Mouse (Mus musculus) neural tube, embryonic 12.5 days (tissue): ENCODE results near the gene Gm6588. TPM values are rescaled to one million over a fixed set of nuclear protein-coding genes. Genes with fewer than 3 reads are reported as not detected.
"Not testable (repeated sequence)": the region's sequence is repeated elsewhere in the genome, so short reads cannot be mapped to it uniquely, and the experiment has no call there.

ENCODE experiments used
- ATAC-seq: fragments of 200-750 bp; cut with Nextera tagmentation; 2 replicates; pipeline ENCODE4 v1.8.0; 2017; ENCODE audit warnings: low read depth, mild to moderate bottlenecking, moderate TSS enrichment, moderate library complexity; ENCODE audit not compliant: low FRiP score
- H3K27ac ChIP-seq: fragments of 300-500 bp; sonication (generic); 2 replicates; pipeline ENCODE4 v1.5.1; 2016
- H3K27me3 ChIP-seq: fragments of 300-500 bp; sonication (generic); replicated peaks from 2 replicates; pipeline ENCODE4 v1.6.1; 2016; ENCODE audit warnings: mild to moderate bottlenecking
- H3K36me3 ChIP-seq: fragments of 300-500 bp; sonication (generic); 2 replicates; pipeline ENCODE4 v1.6.1; 2016; ENCODE audit warnings: mild to moderate bottlenecking
- H3K4me1 ChIP-seq: fragments of 300-500 bp; sonication (generic); 2 replicates; pipeline ENCODE4 v1.6.1; 2016
- H3K4me2 ChIP-seq: fragments of 300-500 bp; sonication (generic); replicated peaks from 2 replicates; pipeline ENCODE4 v1.6.1; 2016; ENCODE audit warnings: mild to moderate bottlenecking
- H3K4me3 ChIP-seq: fragments of 300-500 bp; sonication (generic); 2 replicates; pipeline ENCODE4 v1.5.1; 2016
- H3K9ac ChIP-seq: fragments of 300-500 bp; sonication (generic); 2 replicates; pipeline ENCODE4 v1.6.1; 2016; ENCODE audit warnings: mild to moderate bottlenecking
- H3K9me3 ChIP-seq: fragments of 300-500 bp; sonication (generic); 2 replicates; pipeline ENCODE4 v1.6.1; 2016; ENCODE audit warnings: mild to moderate bottlenecking
- WGBS: fragments of 180-500 bp; shearing (Covaris S2); methylation state at CpG from one replicate; pipeline ENCODE4 v1.1.7; 2016; 5-methylcytosine and 5-hydroxymethylcytosine counted together
- polyA plus RNA-seq: library from polyadenylated mRNA; unstranded; fragments of >200 nt; fragmentation: Nextera tagmentation; extraction: Ambion mirVana; gene quantifications from 2 replicates; pipeline ENCODE4 v1.2.1, GENCODE M21; 2016

Gm6588 gene
- polyA plus RNA-seq = 0.29 and 0.36 TPM in 2 replicates

DNA sequence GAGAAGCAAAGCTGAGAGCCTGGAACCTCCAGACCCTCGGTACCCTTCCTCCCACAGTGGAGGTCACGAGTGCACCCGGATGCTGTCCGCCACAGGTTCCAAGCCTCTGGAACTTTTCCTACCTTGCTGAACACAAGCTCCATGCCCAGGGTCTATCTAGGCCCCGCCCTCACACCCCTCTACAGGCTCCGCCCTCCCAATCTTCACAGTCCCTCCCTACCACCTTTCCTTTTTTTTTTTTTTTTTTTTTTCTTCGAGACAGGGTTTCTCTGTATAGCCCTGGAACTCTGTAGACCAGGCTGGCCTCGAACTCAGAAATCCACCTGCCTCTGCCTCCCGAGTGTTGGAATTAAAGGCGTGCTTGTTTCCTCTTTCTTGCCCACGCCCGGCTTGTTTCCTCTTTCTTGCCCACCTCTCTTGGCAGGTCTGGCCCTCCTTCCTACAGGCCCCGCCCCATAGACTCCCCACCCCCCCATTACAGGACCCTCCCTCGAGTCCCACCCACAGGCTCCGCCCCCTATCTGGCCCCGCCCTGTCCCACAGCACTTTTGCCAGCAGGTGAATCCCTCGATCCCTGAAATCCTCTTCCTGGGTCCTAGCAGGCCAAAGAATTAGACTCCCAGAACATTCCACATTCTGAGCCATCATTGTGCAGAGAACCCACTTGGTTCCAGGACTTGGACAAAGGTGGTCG, at the start of gene Gm6588:
Gene Gm6588 (plus strand): TSS at position 680 of the 694 bp plus-strand sequence.
- ATAC-seq = no peak
- Histone ChIP-seq H3K9ac (no peak within 1 kb of the TSS), H3K4me3 (no peak within 1 kb of the TSS), H3K4me1 (no peaks in the 10 kb centered on the region), H3K27ac (no peak within 1 kb of the TSS), H3K9me3 (no peaks in the 10 kb centered on the region), H3K27me3 (no peaks in the 10 kb centered on the region), H3K36me3 (no peaks in the 10 kb centered on the region; the same call in 1 of the 2 replicates), H3K4me2 (no peak within 1 kb of the TSS)
- WGBS = 67% methylated on average over 18 of the region's 18 CpGs

DNA sequence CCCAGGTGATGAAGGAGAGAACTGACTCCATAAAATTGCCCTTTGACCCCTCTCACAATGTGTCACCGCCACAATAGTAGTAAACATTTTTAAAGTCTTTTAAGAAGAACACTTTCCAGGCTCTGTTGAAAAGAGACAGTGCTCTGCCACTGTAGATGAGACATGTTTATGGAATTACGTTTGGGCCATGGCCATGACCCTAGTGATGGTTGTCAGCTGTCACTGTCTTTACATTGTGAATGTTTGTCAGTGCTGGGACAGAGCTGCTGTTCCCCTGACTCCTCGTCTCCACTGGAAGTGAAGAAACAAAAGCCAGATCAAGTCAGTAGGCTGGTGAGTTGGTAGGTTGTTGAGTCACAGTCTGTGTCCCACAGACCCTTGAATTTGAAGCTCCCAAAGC, 46.8 kb upstream of the Gm6588 start:
- Histone ChIP-seq H3K9me3 (no peaks in the 10 kb centered on the region), H3K9ac (no peak overlapping the region), H3K4me3 (no peak overlapping the region), H3K27ac (no peak overlapping the region), H3K36me3 (no peaks in the 10 kb centered on the region), H3K4me2 (no peak overlapping the region), H3K27me3 (no peaks in the 10 kb centered on the region), H3K4me1 (no peaks in the 10 kb centered on the region)
- WGBS = 77% methylated on average over 3 of the region's 3 CpGs
- no peak for ATAC-seq

DNA sequence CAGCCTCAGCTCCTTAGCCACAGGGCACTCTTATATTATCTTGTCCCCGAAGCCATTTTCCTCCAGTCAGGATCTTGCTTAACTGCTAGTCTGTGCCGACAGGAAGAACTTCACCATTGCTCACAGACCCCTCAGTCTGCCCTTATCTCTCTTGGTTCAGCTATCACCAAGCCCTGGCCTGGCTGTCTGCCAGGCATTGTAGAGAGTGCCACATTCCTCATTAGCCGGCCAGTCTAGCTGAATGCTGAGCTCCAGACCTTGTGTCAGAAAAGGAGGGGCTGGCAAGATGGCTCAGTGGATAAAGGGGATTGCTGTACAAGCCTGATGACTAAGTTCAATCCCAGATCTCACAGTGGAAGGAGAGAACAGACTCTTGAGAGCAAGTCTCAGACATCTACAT, 43.2 kb upstream of the Gm6588 start:
- Histone ChIP-seq H3K4me1 (peaks cover 2% of the 10 kb centered on the region; the same call in 1 of the 2 replicates), H3K9ac (no peak overlapping the region), H3K36me3 (no peaks in the 10 kb centered on the region), H3K27me3 (no peaks in the 10 kb centered on the region), H3K27ac (no peak overlapping the region), H3K4me2 (no peak overlapping the region), H3K9me3 (no peaks in the 10 kb centered on the region), H3K4me3 (no peak overlapping the region)
- no peak for ATAC-seq
- WGBS = 75% methylated on average over 3 of the region's 3 CpGs

DNA sequence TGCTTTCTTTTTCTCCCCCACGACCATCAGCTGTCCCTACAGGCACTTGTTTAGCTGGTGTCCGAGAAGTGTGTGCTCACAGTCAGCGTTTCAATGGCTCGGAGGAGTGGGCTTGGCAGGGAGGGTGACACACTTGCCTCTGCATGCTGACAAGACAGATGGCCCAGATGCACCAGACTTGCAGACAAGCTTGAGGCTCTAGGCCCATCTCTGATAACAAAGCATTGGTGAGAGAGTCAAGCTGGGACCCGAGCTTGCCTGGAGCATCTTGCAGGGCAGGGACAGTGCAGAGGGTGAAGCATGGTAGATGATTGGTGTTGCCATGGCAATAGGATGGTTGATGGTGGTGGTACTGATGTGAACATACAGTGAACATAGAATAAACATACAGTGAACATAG, 40.0 kb upstream of the Gm6588 start:
- Histone ChIP-seq H3K36me3 (no peaks in the 10 kb centered on the region), H3K4me2 (no peak overlapping the region), H3K9ac (no peak overlapping the region), H3K27me3 (no peaks in the 10 kb centered on the region), H3K4me3 (no peak overlapping the region), H3K4me1 (peaks cover 15% of the 10 kb centered on the region), H3K27ac (no peak overlapping the region), H3K9me3 (0 out of 2 replicates have a peak, but pooled peaks cover 2% of the 10 kb centered on the region)
- no peak for ATAC-seq
- 60% methylated on average over 5 of the region's 5 CpGs for WGBS

DNA sequence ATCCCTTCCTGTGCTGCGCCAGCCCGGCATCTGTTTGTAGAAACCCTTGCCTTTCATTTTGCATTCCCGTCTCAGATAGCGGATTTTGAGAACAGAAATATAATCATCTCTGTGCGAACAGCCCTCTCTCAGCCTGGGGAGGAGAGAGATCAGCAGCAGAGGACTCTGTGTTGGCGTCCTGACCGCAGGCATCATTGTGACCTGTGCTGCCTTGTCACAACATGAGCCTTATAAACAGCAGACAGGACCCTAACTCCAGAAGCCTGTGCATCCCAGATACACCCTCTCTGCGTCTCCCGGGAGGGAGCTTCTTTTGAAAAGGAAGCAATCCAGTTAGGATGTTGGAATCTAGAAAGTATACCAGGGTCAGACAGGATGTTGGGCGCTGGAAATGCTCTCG, 38.2 kb upstream of the Gm6588 start:
- peaks cover 15% of the 10 kb centered on the region for H3K4me1 ChIP-seq
- 44% methylated on average over 11 of the region's 11 CpGs for WGBS
- no peak overlapping the region for H3K9ac ChIP-seq
- no peak for ATAC-seq
- no peaks in the 10 kb centered on the region for H3K27me3 ChIP-seq
- H3K27ac ChIP-seq = no peak overlapping the region
- no peak overlapping the region for H3K4me3 ChIP-seq
- H3K36me3 ChIP-seq = no peaks in the 10 kb centered on the region
- H3K9me3 ChIP-seq = 0 out of 2 replicates have a peak, but pooled peaks cover 2% of the 10 kb centered on the region
- H3K4me2 ChIP-seq = peak overlapping the region; percentile 33

DNA sequence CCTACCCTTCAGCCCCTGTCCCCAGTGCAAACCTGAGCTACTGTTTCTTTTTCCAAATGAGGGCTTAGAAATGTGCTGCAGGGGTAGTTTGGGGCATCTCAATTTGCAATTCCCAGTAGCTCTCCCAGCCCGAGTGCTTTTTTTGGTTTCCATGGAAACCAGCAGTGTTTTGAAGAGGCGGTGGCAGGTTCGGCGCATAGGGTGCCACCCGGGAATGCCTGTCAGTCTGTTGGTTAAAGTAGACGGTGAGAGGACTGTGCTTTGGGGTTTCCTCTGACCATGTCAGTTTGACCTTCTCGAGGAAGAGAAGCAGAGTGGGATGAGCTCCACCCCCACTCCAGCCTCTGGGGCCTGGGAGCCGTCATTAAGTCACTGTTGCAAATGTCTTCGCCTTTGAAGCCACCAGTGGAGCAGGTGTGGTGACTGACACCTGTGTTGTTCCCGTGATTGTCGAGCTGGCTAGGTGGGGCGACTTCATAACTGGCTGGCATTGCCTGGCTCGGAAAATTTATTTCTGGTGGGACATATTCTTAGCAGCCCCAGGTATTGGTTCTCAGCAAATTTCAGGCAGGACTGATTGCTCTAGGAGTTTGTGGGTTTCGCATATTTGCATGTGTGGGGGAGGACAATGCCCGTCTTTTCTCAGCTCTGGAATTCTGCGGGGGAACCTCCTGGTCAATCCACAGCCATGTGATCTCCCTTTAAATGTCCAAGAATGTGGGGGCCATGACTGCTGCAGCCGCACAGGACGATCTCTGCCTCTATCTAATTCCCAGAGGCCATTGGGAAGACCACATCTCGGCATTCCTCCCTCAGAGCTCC, 37.5 kb upstream of the Gm6588 start:
- 0 out of 2 replicates have a peak, but pooled peaks cover 2% of the 10 kb centered on the region for H3K9me3 ChIP-seq
- 14% methylated on average over 19 of the region's 19 CpGs for WGBS
- no peaks in the 10 kb centered on the region; the same call in 1 of the 2 replicates for H3K27me3 ChIP-seq
- H3K27ac ChIP-seq = no peak overlapping the region
- H3K4me2 ChIP-seq = peak overlapping the region; percentile 33
- ATAC-seq = 0 out of 2 replicates have a peak, but pooled peaks have one; percentile 13
- no peak overlapping the region for H3K9ac ChIP-seq
- H3K4me3 ChIP-seq = no peak overlapping the region
- H3K36me3 ChIP-seq = no peaks in the 10 kb centered on the region
- peaks cover 15% of the 10 kb centered on the region for H3K4me1 ChIP-seq

DNA sequence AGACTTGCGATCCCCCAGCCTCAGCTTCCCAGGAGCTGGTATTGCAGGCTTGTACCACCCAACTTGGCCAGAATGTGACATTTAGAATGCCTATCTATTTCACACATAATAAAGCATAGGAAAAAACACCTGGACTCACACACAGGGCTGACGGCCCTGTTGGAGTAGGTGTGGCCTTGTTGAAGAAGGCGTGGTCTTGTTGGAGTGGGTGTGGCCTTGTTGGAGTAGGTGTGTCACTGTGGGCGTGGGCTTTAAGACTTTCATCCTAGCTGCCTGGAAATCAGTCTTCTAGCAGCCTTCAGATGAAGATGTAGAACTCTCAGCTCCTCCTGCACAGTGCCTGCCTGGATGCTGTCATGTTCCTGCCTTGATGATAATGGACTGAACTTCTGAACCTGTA, 36.4 kb upstream of the Gm6588 start:
- not testable (repeated sequence) for H3K36me3 ChIP-seq, H3K9ac ChIP-seq, H3K9me3 ChIP-seq, H3K4me2 ChIP-seq, ATAC-seq, H3K4me3 ChIP-seq, H3K27ac ChIP-seq, H3K27me3 ChIP-seq
- peaks cover 15% of the 10 kb centered on the region for H3K4me1 ChIP-seq
- 82% methylated on average over 4 of the region's 4 CpGs for WGBS

DNA sequence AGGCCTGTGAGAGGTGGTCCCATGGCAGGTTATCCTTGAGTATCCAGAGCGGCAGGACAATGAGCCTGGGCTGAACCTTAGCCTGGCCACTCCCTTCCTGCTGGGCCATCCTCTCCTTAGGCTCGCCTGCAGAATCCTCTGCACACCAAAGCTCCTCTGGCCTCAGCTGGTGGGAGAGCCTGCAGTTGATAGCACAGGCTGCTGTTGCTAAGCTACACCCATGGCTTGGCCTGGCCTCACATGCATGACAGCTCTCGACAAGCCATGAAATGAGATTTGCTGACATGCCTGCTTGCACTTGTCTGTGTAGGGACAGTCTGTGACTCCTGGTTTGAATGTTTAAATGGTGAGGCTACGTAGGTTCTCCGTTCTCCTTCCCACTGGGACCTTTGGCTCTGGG, 32.6 kb upstream of the Gm6588 start:
- H3K9ac ChIP-seq = no peak overlapping the region
- H3K27me3 ChIP-seq = peaks cover 2% of the 10 kb centered on the region
- no peak for ATAC-seq
- 44% methylated on average over 5 of the region's 5 CpGs for WGBS
- peak overlapping the region; percentile 37; the same call in 1 of the 2 replicates for H3K27ac ChIP-seq
- peaks cover 6% of the 10 kb centered on the region for H3K4me1 ChIP-seq
- H3K36me3 ChIP-seq = no peaks in the 10 kb centered on the region
- no peak overlapping the region for H3K4me3 ChIP-seq
- 0 out of 2 replicates have a peak overlapping the region, but pooled peaks have one; percentile 7 for H3K4me2 ChIP-seq
- H3K9me3 ChIP-seq = 0 out of 2 replicates have a peak, but pooled peaks cover 2% of the 10 kb centered on the region

DNA sequence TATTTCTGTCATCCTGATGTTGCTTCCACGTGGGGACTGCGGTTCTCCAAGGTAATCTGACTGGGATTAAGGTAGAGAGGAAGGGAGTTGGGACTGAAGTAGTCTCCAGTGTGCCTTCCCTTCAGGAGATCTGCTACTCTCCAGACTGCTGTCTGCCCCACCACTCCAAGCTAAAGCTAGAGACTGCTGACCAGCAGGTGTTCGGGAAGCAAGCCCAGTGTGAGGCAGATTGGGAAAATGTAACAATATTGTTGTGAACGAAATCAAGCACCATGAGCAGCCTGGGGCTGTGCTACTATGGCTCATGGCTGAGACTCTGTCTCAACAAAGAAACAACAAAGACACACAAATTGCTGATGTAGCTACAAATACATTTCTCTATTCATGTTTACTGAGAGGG, 31.2 kb upstream of the Gm6588 start:
- no peaks in the 10 kb centered on the region for H3K4me1 ChIP-seq
- H3K27me3 ChIP-seq = peaks cover 3% of the 10 kb centered on the region
- H3K4me2 ChIP-seq = no peak overlapping the region
- no peak for ATAC-seq
- no peak overlapping the region for H3K9ac ChIP-seq
- 0 out of 2 replicates have a peak, but pooled peaks cover 2% of the 10 kb centered on the region for H3K9me3 ChIP-seq
- 59% methylated on average over 4 of the region's 4 CpGs for WGBS
- no peaks in the 10 kb centered on the region for H3K36me3 ChIP-seq
- H3K27ac ChIP-seq = no peak overlapping the region
- no peak overlapping the region for H3K4me3 ChIP-seq

DNA sequence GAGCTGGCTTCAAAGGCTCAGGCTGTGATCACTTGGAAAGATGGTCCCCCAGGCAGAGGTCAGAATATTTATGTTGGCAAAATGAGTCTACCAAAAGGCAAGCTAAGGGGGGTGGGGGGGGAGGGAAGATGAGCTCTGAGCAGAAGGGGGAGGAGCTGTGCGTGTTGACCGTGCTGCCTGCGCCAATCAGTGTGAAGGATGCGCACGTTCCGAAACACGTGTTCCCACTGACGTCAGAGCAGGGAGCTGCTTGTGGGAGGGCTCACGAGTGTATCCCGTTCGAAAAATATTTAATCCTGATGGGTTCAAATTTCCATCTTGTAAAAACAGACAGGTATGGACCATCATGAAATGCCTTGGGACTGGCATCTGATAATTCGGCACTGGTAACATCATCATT, 29.7 kb upstream of the Gm6588 start:
- Histone ChIP-seq H3K9me3 (no peaks in the 10 kb centered on the region), H3K27me3 (peaks cover 7% of the 10 kb centered on the region), H3K4me3 (no peak overlapping the region), H3K9ac (no peak overlapping the region), H3K4me1 (no peaks in the 10 kb centered on the region), H3K4me2 (peak overlapping the region; percentile 38), H3K36me3 (no peaks in the 10 kb centered on the region), H3K27ac (no peak overlapping the region)
- no peak for ATAC-seq
- 33% methylated on average over 12 of the region's 12 CpGs for WGBS

DNA sequence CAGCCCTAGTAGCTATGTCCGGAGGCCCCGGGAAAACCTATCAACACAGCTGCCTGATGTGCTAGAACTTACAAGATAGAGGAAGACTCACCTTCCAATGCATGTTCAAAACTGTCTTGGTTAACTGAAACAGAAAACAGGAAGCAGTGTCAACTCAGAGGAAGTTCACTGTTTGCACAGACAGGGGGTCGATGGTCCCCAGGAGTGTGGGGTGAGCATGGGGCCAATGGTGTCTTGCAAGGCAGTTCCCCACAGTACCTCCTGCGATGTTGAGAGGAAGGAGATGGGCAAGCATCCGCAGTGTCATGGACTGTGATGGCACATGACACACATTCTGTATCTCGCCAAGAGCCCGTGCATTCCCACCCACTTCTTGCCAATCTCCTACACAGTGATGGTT, 22.6 kb upstream of the Gm6588 start:
- Histone ChIP-seq H3K4me2 (no peak overlapping the region), H3K4me1 (peaks cover 4% of the 10 kb centered on the region), H3K9me3 (no peaks in the 10 kb centered on the region), H3K36me3 (no peaks in the 10 kb centered on the region), H3K27ac (no peak overlapping the region), H3K9ac (no peak overlapping the region), H3K4me3 (no peak overlapping the region), H3K27me3 (peaks cover 13% of the 10 kb centered on the region; the same call in 1 of the 2 replicates)
- WGBS = 89% methylated on average over 7 of the region's 7 CpGs
- ATAC-seq = no peak

DNA sequence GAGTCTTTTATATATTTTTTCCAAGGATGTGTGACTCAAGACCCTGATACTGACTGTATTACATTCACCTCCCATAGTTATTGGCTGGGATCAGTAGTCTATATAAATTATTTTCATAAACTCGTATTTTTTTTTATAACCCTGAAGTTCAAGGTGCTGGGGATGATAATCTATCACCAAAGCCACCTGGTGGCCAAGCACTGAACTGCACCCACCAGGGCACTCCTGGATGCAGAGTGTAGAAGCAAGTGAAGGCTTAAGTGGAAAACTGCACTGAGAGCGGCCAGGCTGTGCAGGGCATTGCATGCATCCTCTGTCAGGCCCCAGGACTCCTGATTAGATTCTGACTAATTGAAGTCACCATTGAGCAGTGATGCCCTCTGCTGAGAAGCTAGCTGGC, 21.9 kb upstream of the Gm6588 start:
- Histone ChIP-seq H3K36me3 (no peaks in the 10 kb centered on the region), H3K27ac (no peak overlapping the region), H3K4me1 (peaks cover 5% of the 10 kb centered on the region), H3K4me3 (no peak overlapping the region), H3K4me2 (no peak overlapping the region), H3K27me3 (peaks cover 17% of the 10 kb centered on the region; the same call in 1 of the 2 replicates), H3K9ac (no peak overlapping the region), H3K9me3 (no peaks in the 10 kb centered on the region)
- WGBS = 46% methylated on average over 2 of the region's 2 CpGs
- ATAC-seq = no peak
